Mouse (Mus musculus) brain, adult 10 weeks (tissue): Measurements from ENCODE around the gene 4933428G20Rik. TPM values are rescaled to one million over a fixed set of nuclear protein-coding genes. Genes with fewer than 3 reads are reported as not detected.

Experiments used
- polyA plus RNA-seq: library from polyadenylated mRNA; stranded (reverse); fragments of 350-450 nt; fragmentation: Illumina TruSeq; extraction: RNeasy Lipid Tissue Mini Kit (QIAGEN cat#74804); gene quantifications from one replicate; pipeline ENCODE4 v1.2.3, GENCODE M21; 2015; ENCODE audit warnings: low read depth, low replicate concordance

The 4933428G20Rik gene
- not detected for polyA plus RNA-seq

GRCm38 (mm10) chr11:97499865-97500719 lies at the start of gene 4933428G20Rik:
Gene 4933428G20Rik (minus strand): TSS chr11:97500340.

Other genes with a start within 250 kb of the 4933428G20Rik start
- gene Npepps, start 219.7 kb downstream of the 4933428G20Rik start, polyA plus RNA-seq = 101 TPM
- 33.5 TPM for gene Mrpl45, start 184.6 kb downstream of the 4933428G20Rik start, polyA plus RNA-seq
- gene Gpr179, start 148.3 kb downstream of the 4933428G20Rik start, polyA plus RNA-seq = 0.57 TPM
- gene Socs7, start 137.8 kb downstream of the 4933428G20Rik start, polyA plus RNA-seq = 44.6 TPM
- gene Arhgap23, start 84.8 kb downstream of the 4933428G20Rik start, polyA plus RNA-seq = 54.0 TPM
- 109 TPM for gene Srcin1, start 75.8 kb upstream of the 4933428G20Rik start, polyA plus RNA-seq
- 46.9 TPM for gene Epop, start 129.4 kb upstream of the 4933428G20Rik start, polyA plus RNA-seq
- 50.7 TPM for gene Mllt6, start 163.1 kb upstream of the 4933428G20Rik start, polyA plus RNA-seq
- 74.5 TPM for gene Cisd3, start 185.5 kb upstream of the 4933428G20Rik start, polyA plus RNA-seq
- gene Pcgf2, start 200.2 kb upstream of the 4933428G20Rik start, polyA plus RNA-seq = 28.3 TPM
- 222 TPM for gene Psmb3, start 203.1 kb upstream of the 4933428G20Rik start, polyA plus RNA-seq
- gene Pip4k2b, start 244.4 kb upstream of the 4933428G20Rik start, polyA plus RNA-seq = 77.9 TPM